Mouse (Mus musculus) gastrocnemius, adult 8-10 months (tissue): ENCODE measurements around the gene Bad. TPM values are rescaled to one million over a fixed set of nuclear protein-coding genes. Genes with fewer than 3 reads are reported as not detected.

Experiments used
- microRNA-seq: library from miRNA; unstranded; fragments of <30 nt; microRNA quantifications from one replicate; pipeline ENCODE4 v1.2.0, GENCODE M21; 2022
- total RNA-seq, 4 experiments: library from RNA; stranded (reverse); gene quantifications; 2 replicates each; pipeline ENCODE4 v1.2.4; 2022

Bad gene
- total RNA-seq, 4 experiments from 2014 or later = 8.2 to 11.8 (median 10.6) TPM

Small RNA genes within 50 kb of the gene (microRNA-seq; reads per million reads assigned to microRNA genes)
- gene Mir6990 = 2.5 reads per million

Other genes with a start within 250 kb of the Bad start
- 10 to 100 TPM in 3 of 4 experiments, 1 to 10 TPM in 1; 9.8 to 12.1 (median 10.5) TPM for gene Rps6ka4, start 101.2 kb upstream of the Bad start, total RNA-seq
- gene Ccdc88b, start 83.7 kb upstream of the Bad start, total RNA-seq = under 1 TPM; 0.29 to 0.70 (median 0.46) TPM
- 10 to 100 TPM; 34.1 to 46.3 (median 39.7) TPM for gene Trmt112, start 32.2 kb upstream of the Bad start, total RNA-seq
- gene Prdx5, start 31.8 kb upstream of the Bad start, total RNA-seq = 100 to 1,000 TPM; 195 to 214 (median 202) TPM
- gene Esrra, start 20.0 kb upstream of the Bad start, total RNA-seq = 100 to 1,000 TPM in 1 of 4 experiments, 10 to 100 TPM in 3; 82.8 to 114 (median 93.4) TPM
- not detected for gene Catsperz, start 16.5 kb upstream of the Bad start, total RNA-seq
- not detected for gene Kcnk4, start 7.3 kb upstream of the Bad start, total RNA-seq
- gene Gpr137, start 619 bp downstream of the Bad start, total RNA-seq = 10 to 100 TPM in 2 of 4 experiments, 1 to 10 TPM in 2; 9.1 to 10.9 (median 10.0) TPM
- 100 to 1,000 TPM; 144 to 194 (median 165) TPM for gene Ppp1r14b, start 33.1 kb downstream of the Bad start, total RNA-seq
- gene Plcb3, start 34.6 kb downstream of the Bad start, total RNA-seq = 10 to 100 TPM in 1 of 4 experiments, 1 to 10 TPM in 3; 7.0 to 10.9 (median 9.4) TPM
- 10 to 100 TPM in 1 of 4 experiments, 1 to 10 TPM in 3; 4.2 to 10.4 (median 5.8) TPM for gene Fkbp2, start 38.6 kb downstream of the Bad start, total RNA-seq
- gene Vegfb, start 45.8 kb downstream of the Bad start, total RNA-seq = 100 to 1,000 TPM; 167 to 187 (median 183) TPM
- 10 to 100 TPM; 32.2 to 37.7 (median 36.4) TPM for gene Dnajc4, start 50.7 kb downstream of the Bad start, total RNA-seq
- 10 to 100 TPM; 13.5 to 15.5 (median 15.0) TPM for gene Nudt22, start 54.3 kb downstream of the Bad start, total RNA-seq
- gene Trpt1, start 54.3 kb downstream of the Bad start, total RNA-seq = 10 to 100 TPM; 20.8 to 31.7 (median 23.7) TPM
- gene Fermt3, start 77.6 kb downstream of the Bad start, total RNA-seq = under 1 TPM; 0.41 to 0.94 (median 0.60) TPM
- gene Stip1, start 98.1 kb downstream of the Bad start, total RNA-seq = 10 to 100 TPM; 77.9 to 86.5 (median 81.8) TPM
- gene Macrod1, start 114.9 kb downstream of the Bad start, total RNA-seq = 100 to 1,000 TPM; 279 to 336 (median 292) TPM
- 1 to 10 TPM in 3 of 4 experiments, under 1 TPM in 1; 0.83 to 2.9 (median 1.7) TPM for gene Flrt1, start 163.9 kb downstream of the Bad start, total RNA-seq